Mouse (Mus musculus): Measurements from ENCODE around the gene Ikbke.

DNA sequence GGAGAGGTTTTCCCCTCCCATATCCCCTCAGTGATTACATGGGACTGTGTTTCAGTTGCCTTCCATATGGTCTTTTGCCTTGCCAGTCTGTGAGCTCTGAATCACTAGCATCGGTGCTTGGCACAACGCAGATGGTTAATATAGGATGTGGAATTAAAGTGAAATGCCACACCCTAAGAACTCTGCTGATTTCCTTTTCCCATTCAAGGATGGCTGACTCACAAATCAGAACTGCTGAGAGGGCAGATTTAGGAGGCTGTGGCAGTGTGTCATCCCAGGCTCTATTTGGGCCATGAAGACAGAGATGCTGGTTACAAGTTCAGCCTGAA, 14.5 kb upstream of the Ikbke start:
- TF ChIP-seq CTCF (conservative IDR thresholded peaks at IDR 0.05; ENCODE audit: low read length) (no peak), POU5F1 (IDR thresholded peaks at IDR 0.05; ENCODE audit: borderline replicate concordance, low read length) (no peak), NANOG (IDR thresholded peaks at IDR 0.05; ENCODE audit: borderline replicate concordance, low read length) (no peak)
